Mouse (Mus musculus) lung, embryonic 16.5 days (tissue): Measurements from ENCODE around the gene Mtrr. TPM values are rescaled to one million over a fixed set of nuclear protein-coding genes. Genes with fewer than 3 reads are reported as not detected.

ENCODE experiments used
- ATAC-seq: fragments of 200-750 bp; cut with Nextera tagmentation; 2 replicates; pipeline ENCODE4 v1.8.0; 2017; ENCODE audit warnings: low read depth, mild to moderate bottlenecking, moderate library complexity
- H3K27ac ChIP-seq: fragments of 300-500 bp; sonication (generic); 2 replicates; pipeline ENCODE4 v1.5.1; 2014; ENCODE audit warnings: mild to moderate bottlenecking, control low read depth, low read length
- H3K27me3 ChIP-seq: fragments of 300-500 bp; sonication (generic); 2 replicates; pipeline ENCODE4 v1.6.1; 2014; ENCODE audit warnings: low read depth, low read length, mixed read lengths; ENCODE audit not compliant: control insufficient read depth, insufficient read depth
- H3K36me3 ChIP-seq: fragments of 300-500 bp; sonication (generic); 2 replicates; pipeline ENCODE4 v1.6.1; 2014; ENCODE audit warnings: low read length; ENCODE audit not compliant: control insufficient read depth, insufficient read depth
- H3K4me1 ChIP-seq: fragments of 300-500 bp; sonication (generic); replicated peaks from 2 replicates; pipeline ENCODE4 v1.6.1; 2014; ENCODE audit warnings: low read length, mixed read lengths; ENCODE audit not compliant: control insufficient read depth, insufficient read depth
- H3K4me2 ChIP-seq: fragments of 300-500 bp; sonication (generic); 2 replicates; pipeline ENCODE4 v1.6.1; 2014; ENCODE audit warnings: low read depth, low read length, control low read depth
- H3K4me3 ChIP-seq: fragments of 300-500 bp; sonication (generic); 2 replicates; pipeline ENCODE4 v1.5.1; 2014; ENCODE audit warnings: mild to moderate bottlenecking, low read length, control low read depth
- H3K9ac ChIP-seq: fragments of 300-500 bp; sonication (generic); 2 replicates; pipeline ENCODE4 v1.6.1; 2014; ENCODE audit warnings: low read length, control low read depth
- H3K9me3 ChIP-seq: fragments of 300-500 bp; sonication (generic); 2 replicates; pipeline ENCODE4 v1.6.1; 2016; ENCODE audit warnings: low read length; ENCODE audit not compliant: control insufficient read depth
- WGBS: fragments of 180-500 bp; shearing (Covaris S2); extraction: QIAGEN DNeasy Blood & Tissue Kit; methylation state at CpG from one replicate; pipeline ENCODE4 v1.1.7; 2014; 5-methylcytosine and 5-hydroxymethylcytosine counted together
- polyA plus RNA-seq: library from polyadenylated mRNA; unstranded; fragments of >200 nt; fragmentation: Nextera tagmentation; extraction: Ambion mirVana; gene quantifications from 2 replicates; pipeline ENCODE4 v1.2.1, GENCODE M21; 2015

Mtrr gene
- polyA plus RNA-seq, 1 experiment from 2014 or later, result 21.5 TPM

DNA sequence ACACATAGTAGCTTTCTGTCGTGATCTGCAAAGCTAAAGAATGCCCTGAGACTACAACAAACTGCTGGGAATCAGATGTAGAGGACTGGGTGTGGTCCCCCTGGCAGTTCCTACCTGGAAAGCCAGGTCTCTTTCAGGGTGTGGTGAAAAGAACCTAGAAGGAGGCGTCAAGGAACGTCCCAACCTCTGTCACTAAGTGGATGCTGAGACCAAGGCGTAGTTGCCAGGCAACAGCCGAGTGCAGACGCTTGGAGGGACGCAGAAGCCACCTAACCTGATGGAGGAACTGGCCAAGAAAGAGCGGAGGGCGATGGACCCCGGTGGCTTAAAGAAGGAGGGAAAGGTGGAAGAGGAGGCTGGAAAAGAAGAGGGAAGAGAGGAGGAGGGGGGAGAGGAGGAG is 15.2 kb upstream of the Mtrr start, which contains the start of gene 1700001L19Rik:
TSS of gene 1700001L19Rik (plus strand) at position 223 of the 400 bp plus-strand sequence.
- no peaks in the 10 kb centered on the region for H3K9me3 ChIP-seq
- H3K9ac ChIP-seq, result no peak within 1 kb of the TSS
- ATAC-seq, result no peak
- no peak within 1 kb of the TSS for H3K27ac ChIP-seq
- peaks cover 12% of the 10 kb centered on the region for H3K36me3 ChIP-seq
- WGBS, result 7% methylated on average over 10 of the region's 10 CpGs
- H3K4me2 ChIP-seq, result peak within 1 kb of the TSS; percentile 44
- H3K27me3 ChIP-seq, result no peaks in the 10 kb centered on the region
- H3K4me1 ChIP-seq, result no peaks in the 10 kb centered on the region
- H3K4me3 ChIP-seq, result no peak within 1 kb of the TSS

- no peak for ATAC-seq
- Histone ChIP-seq H3K9ac (no peak overlapping the region), H3K4me3 (no peak overlapping the region), H3K36me3 (peaks cover 40% of the 10 kb centered on the region), H3K4me2 (no peak overlapping the region), H3K4me1 (no peaks in the 10 kb centered on the region; the same call in 1 of the 2 replicates), H3K9me3 (no peaks in the 10 kb centered on the region), H3K27ac (no peak overlapping the region), H3K27me3 (no peaks in the 10 kb centered on the region)
- 74% methylated on average over 1 of the region's 1 CpGs for WGBS
Observed at GRCm38 (mm10) chr13:68593797-68594196, 11.8 kb upstream of the Mtrr start.

GRCm38 (mm10) chr13:68588352-68588751 is 6.4 kb upstream of the Mtrr start:
- no peak overlapping the region for H3K4me3 ChIP-seq
- H3K36me3 ChIP-seq, result peaks cover 74% of the 10 kb centered on the region

DNA sequence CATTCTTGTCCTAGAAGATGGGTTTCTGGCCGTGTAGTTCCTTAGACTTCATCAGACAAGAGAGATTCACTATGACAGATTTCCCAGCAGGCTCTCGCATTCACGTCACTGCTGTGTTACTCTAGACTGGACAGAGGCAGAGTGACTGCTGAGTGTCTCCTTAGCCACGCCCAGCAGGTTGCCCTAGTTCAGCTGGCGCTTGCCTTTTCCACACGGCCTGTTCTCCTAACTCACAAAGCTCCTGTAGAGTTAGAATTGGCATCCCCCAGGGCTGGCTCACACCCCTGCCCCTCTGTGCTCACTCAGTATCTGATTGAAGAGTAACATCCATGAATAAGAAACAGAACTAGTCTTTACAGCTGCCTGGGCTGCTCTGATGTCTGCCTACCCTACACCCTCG is 3.5 kb upstream of the Mtrr start:
- 78% methylated on average over 7 of the region's 7 CpGs for WGBS
- no peak for ATAC-seq
- Histone ChIP-seq H3K9ac (no peak overlapping the region), H3K27ac (no peak overlapping the region), H3K4me2 (no peak overlapping the region), H3K4me3 (no peak overlapping the region), H3K4me1 (peaks cover 11% of the 10 kb centered on the region; the same call in 1 of the 2 replicates), H3K9me3 (no peaks in the 10 kb centered on the region), H3K36me3 (peaks cover 52% of the 10 kb centered on the region), H3K27me3 (no peaks in the 10 kb centered on the region)

More at GRCm38 (mm10) chr13:68588352-68588751, 6.4 kb upstream of the Mtrr start:
- Histone ChIP-seq H3K4me2 (no peak overlapping the region), H3K9ac (no peak overlapping the region), H3K27ac (no peak overlapping the region), H3K27me3 (no peaks in the 10 kb centered on the region), H3K9me3 (no peaks in the 10 kb centered on the region), H3K4me1 (no peaks in the 10 kb centered on the region; the same call in 1 of the 2 replicates)
- ATAC-seq, result no peak

DNA sequence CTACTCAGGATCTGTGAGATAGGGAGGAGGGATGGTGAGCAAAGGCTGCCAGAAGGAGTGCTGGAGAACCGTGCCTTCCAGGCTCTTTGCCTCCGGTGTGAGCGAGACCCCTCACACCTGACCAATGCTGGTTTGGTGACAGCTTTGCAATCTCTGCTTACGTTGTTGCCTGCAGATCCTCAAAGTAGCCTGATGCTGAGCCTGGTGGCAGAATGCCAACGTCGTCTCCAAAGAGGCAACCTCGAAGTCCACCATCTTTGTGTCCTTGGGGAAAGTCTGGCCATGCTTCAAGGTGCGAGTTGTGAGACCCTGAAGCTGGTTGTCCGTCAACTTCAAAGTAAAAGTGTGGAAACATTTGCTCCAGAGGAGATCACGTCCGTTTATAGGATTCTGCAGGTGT is 2.0 kb upstream of the Mtrr start:
- Histone ChIP-seq H3K4me2 (no peak overlapping the region), H3K27me3 (no peaks in the 10 kb centered on the region), H3K4me3 (no peak overlapping the region), H3K36me3 (peaks cover 39% of the 10 kb centered on the region), H3K4me1 (peaks cover 12% of the 10 kb centered on the region; the same call in 1 of the 2 replicates), H3K9ac (no peak overlapping the region), H3K9me3 (no peaks in the 10 kb centered on the region), H3K27ac (no peak overlapping the region)
- ATAC-seq, result no peak
- 86% methylated on average over 11 of the region's 11 CpGs for WGBS

DNA sequence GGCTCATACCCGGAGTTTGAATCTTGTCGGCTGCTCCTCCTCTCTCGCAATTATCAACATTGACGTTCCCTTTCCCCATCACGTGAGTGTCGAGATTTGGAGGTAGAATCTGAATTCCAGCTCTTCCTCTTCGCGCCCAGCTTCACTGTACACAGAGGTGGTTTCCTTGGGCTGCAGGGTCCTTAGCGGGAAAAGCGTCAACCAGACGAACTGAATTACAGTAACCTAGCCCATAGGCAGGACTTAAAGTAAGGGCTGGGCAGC is 500 bp upstream of the Mtrr start:
- H3K36me3 ChIP-seq, result peaks cover 26% of the 10 kb centered on the region
- peak overlapping the region; percentile 68 for H3K4me2 ChIP-seq
- peaks cover 12% of the 10 kb centered on the region; the same call in 1 of the 2 replicates for H3K4me1 ChIP-seq
- peak overlapping the region; percentile 87 for H3K9ac ChIP-seq
- peak overlapping the region; percentile 82 for H3K27ac ChIP-seq
- under 1% methylated on average over 11 of the region's 11 CpGs for WGBS
- no peaks in the 10 kb centered on the region for H3K9me3 ChIP-seq
- peak overlapping the region; percentile 83 for H3K4me3 ChIP-seq
- no peaks in the 10 kb centered on the region for H3K27me3 ChIP-seq
- 0 out of 2 replicates have a peak, but pooled peaks have one; percentile 0 for ATAC-seq

- H3K9me3 ChIP-seq, result no peaks in the 10 kb centered on the region
- WGBS, result 18% methylated on average over 14 of the region's 14 CpGs
- H3K27ac ChIP-seq, result peak overlapping the region; percentile 81
- peaks cover 30% of the 10 kb centered on the region for H3K36me3 ChIP-seq
- peak overlapping the region; percentile 87 for H3K9ac ChIP-seq
- H3K4me1 ChIP-seq, result peaks cover 16% of the 10 kb centered on the region; the same call in 1 of the 2 replicates
- no peaks in the 10 kb centered on the region for H3K27me3 ChIP-seq
- peak overlapping the region; percentile 79 for H3K4me2 ChIP-seq
- H3K4me3 ChIP-seq, result peak overlapping the region; percentile 83
- no peak for ATAC-seq
Observed at GRCm38 (mm10) chr13:68581086-68581740, 736 bp downstream of the Mtrr start.

DNA sequence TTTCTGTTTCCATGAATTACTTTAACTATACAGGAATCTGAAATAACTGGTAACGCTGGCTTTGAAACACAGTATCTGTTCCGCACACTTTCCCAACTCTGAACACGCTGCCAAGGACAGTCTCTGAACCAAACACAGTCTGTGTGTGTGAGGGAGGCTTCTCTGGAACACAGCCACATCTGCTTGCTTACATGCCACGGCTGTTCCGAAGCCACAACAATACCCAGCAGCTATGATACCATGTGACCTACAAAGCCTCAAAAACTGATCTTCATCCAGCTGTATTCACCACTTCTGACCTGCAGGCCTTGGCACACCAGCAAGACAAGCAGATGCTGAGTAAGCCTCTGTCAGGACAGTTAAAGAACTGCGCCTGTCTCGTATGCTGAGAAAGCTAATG is 4.0 kb downstream of the Mtrr start:
- 66% methylated on average over 7 of the region's 7 CpGs for WGBS
- peak; percentile 58 for ATAC-seq

DNA sequence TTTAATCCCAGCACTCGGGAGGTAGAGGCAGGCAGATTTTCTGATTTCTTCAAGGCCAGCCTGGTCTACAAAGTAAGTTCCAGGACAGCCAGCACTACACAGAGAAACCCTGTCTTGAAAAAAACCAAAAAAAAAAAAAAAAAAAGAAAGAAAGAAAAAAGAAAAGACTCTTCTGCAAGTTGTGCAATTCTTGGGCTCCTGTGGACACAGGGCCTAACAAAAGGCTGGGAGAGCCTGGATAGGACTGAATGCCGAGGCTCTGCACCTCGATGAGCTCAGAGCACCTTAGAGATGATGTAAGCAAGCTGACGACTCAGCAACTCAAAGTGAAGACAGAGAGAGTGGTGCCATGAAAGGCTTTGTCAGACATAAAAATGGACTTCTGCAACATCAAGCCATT is 7.6 kb downstream of the Mtrr start:
- Histone ChIP-seq H3K36me3 (peaks cover 36% of the 10 kb centered on the region), H3K4me3 (no peak overlapping the region), H3K27me3 (no peaks in the 10 kb centered on the region), H3K9ac (no peak overlapping the region), H3K4me2 (no peak overlapping the region), H3K4me1 (peaks cover 15% of the 10 kb centered on the region), H3K9me3 (no peaks in the 10 kb centered on the region), H3K27ac (no peak overlapping the region)
- ATAC-seq, result no peak
- 84% methylated on average over 4 of the region's 4 CpGs for WGBS

More for the DNA sequence above, 4.0 kb downstream of the Mtrr start:
- Histone ChIP-seq H3K9ac (no peak overlapping the region), H3K27ac (no peak overlapping the region), H3K27me3 (no peaks in the 10 kb centered on the region), H3K4me1 (peaks cover 20% of the 10 kb centered on the region), H3K36me3 (peaks cover 17% of the 10 kb centered on the region), H3K4me2 (no peak overlapping the region), H3K9me3 (no peaks in the 10 kb centered on the region), H3K4me3 (no peak overlapping the region)
